Comparison of ENCODE assay signal across 9 mouse cellular contexts in the genomic region with DNA sequence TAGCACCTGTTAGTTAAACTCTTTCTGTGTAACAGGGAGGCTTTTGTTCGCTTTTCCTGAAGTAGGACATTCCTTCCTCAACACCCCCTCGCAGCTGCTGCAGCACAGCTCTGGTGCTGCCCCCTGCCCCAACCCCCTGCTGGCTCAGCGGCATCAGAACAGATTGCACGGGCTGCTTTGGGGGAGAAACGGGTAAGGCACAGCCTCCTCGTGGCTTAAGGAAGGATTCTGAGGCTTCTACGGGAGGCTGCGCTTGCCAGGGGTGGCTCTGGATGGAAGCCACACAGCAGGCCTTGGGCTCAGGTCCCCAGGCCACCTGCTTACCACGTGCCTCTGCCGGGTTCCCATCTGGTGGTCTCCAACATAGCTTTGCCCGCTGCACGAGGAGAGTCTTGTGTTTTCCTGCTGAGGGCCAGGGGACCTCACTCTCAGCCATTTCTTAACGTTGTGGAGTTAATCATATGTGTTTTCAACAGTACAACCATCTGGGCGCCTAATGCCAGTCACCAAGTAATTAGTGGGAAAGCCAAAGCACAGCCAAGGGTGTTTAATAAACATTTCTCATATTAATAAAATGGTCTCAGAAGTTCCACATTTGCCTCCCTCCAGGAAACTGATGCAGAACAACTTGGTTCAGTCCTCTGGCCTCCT.
DNase-seq lines count a peak whose midpoint lies in the region; ATAC-seq lines count a peak whose summit lies in the region.
"Had no signal": no experiment of that assay in that cellular context is flagged by ENCODE, and none has a peak within 500 bp of the region (broad histone marks: within the 10 kb centered on the region; RNA-seq: fewer than 3 reads in every experiment).

No protein-coding gene starts in this region.

- H3K9me3 ChIP-seq in neural tube, embryonic 15.5 days (replicated peaks): no peaks in the 10 kb centered on the region
- H3K9me3 ChIP-seq in limb, embryonic 15.5 days: no peaks in the 10 kb centered on the region
- H3K9me3 ChIP-seq: embryonic facial prominence, embryonic 13.5 days had no signal

- no peak overlapping the region for H3K4me2 ChIP-seq in neural tube, embryonic 15.5 days
- H3K4me2 ChIP-seq in limb, embryonic 15.5 days: no peak overlapping the region
- H3K4me2 ChIP-seq: embryonic facial prominence, embryonic 13.5 days had no signal

- H3K4me3 ChIP-seq in neural tube, embryonic 15.5 days (replicated peaks): no peak overlapping the region
- no peak overlapping the region for H3K4me3 ChIP-seq in limb, embryonic 15.5 days
- H3K4me3 ChIP-seq: embryonic facial prominence, embryonic 13.5 days had no signal

- H3K9ac ChIP-seq in neural tube, embryonic 15.5 days (replicated peaks): no peak overlapping the region
- H3K9ac ChIP-seq in limb, embryonic 15.5 days: no peak overlapping the region
- H3K9ac ChIP-seq: embryonic facial prominence, embryonic 13.5 days had no signal

- no peaks in the 10 kb centered on the region for H3K27me3 ChIP-seq in neural tube, embryonic 15.5 days (replicated peaks)
- H3K27me3 ChIP-seq in limb, embryonic 15.5 days: no peaks in the 10 kb centered on the region
- H3K27me3 ChIP-seq: embryonic facial prominence, embryonic 13.5 days had no signal

- no peaks in the 10 kb centered on the region for H3K36me3 ChIP-seq in neural tube, embryonic 15.5 days
- H3K36me3 ChIP-seq in limb, embryonic 15.5 days: no peaks in the 10 kb centered on the region
- H3K36me3 ChIP-seq: embryonic facial prominence, embryonic 13.5 days had no signal

- peaks cover 4% of the 10 kb centered on the region for H3K4me1 ChIP-seq in neural tube, embryonic 15.5 days
- H3K4me1 ChIP-seq in limb, embryonic 15.5 days: peaks cover 8% of the 10 kb centered on the region; the same call in 1 of the 2 replicates

- H3K27ac ChIP-seq in neural tube, embryonic 15.5 days (replicated peaks): no peak overlapping the region
- no peak overlapping the region for H3K27ac ChIP-seq in limb, embryonic 15.5 days
- H3K27ac ChIP-seq: embryonic facial prominence, embryonic 13.5 days; macrophage had no signal

- DNase-seq in neural tube, embryonic 10.5 days (ENCODE audit: extremely low spot score, low spot score): peak; percentile 29
- peak; percentile 37 to 44 for DNase-seq in layer of hippocampus, adult 18-20 months (ENCODE audit: low spot score in 2 of 2)
- DNase-seq in thymus, postnatal 25 days: no peak
- no peak for DNase-seq in ovary, postnatal 14 days (ENCODE audit: low spot score)
- DNase-seq in adrenal gland, adult (ENCODE audit: inconsistent age in 2 of 2, low spot score in 1 of 2): no peak

- 37% methylated on average over 14 of the region's 14 CpGs for WGBS in neural tube, embryonic 15.5 days
- 33% methylated on average over 14 of the region's 14 CpGs for WGBS in limb, embryonic 15.5 days

- no peak for ATAC-seq in neural tube, embryonic 15.5 days (ENCODE audit: low FRiP score)
- ATAC-seq in limb, embryonic 15.5 days (ENCODE audit: insufficient number of reproducible peaks, low FRiP score, low TSS enrichment, low read depth): peak; percentile 48; the same call in 1 of the 2 replicates

Comparison
In these comparisons a context has a peak if more than half of its experiments do, and no peak if none do; other contexts are left out.
1. DNase-seq: peak in neural tube, embryonic 10.5 days (single experiment) and layer of hippocampus, adult 18-20 months (2 of 2); none in thymus, postnatal 25 days (single experiment), ovary, postnatal 14 days (single experiment) and adrenal gland, adult (0 of 2).